Mouse (Mus musculus) duodenum, adult 2 months (tissue): Measurements from ENCODE around the gene I0C0044D17Rik. TPM values are rescaled to one million over a fixed set of nuclear protein-coding genes. Genes with fewer than 3 reads are reported as not detected.

ENCODE experiments used
- polyA plus RNA-seq: library from polyadenylated mRNA; depleted of rRNA; stranded (reverse); fragments of >200 nt; gene quantifications from 2 replicates; pipeline ENCODE4 v1.2.3, GENCODE M21; 2012; ENCODE audit warnings: low replicate concordance; rRNA removed

The I0C0044D17Rik gene
- not detected in 2 replicates for polyA plus RNA-seq

GRCm38 (mm10) chr4:98823740-98824139, at the start of gene I0C0044D17Rik:
Gene I0C0044D17Rik, minus strand, starts transcription at chr4:98823840.

GRCm38 (mm10) chr4:98817184-98817911, 6.3 kb downstream of the I0C0044D17Rik start, which contains the start of gene Kank4:
Gene Kank4, minus strand, starts transcription at chr4:98817537.

Other genes starting within 250 kb of the I0C0044D17Rik start
- not detected in 2 replicates for gene L1td1, start 97.1 kb downstream of the I0C0044D17Rik start, polyA plus RNA-seq
- gene Kank4, start 6.3 kb downstream of the I0C0044D17Rik start, polyA plus RNA-seq = 0.24 and 0.34 TPM in 2 replicates
- gene Usp1, start 100.0 kb upstream of the I0C0044D17Rik start, polyA plus RNA-seq = 117 and 164 TPM in 2 replicates
- gene Angptl3, start 207.1 kb upstream of the I0C0044D17Rik start, polyA plus RNA-seq = not detected in 2 replicates